Mouse (Mus musculus) midbrain, postnatal 0 days (tissue): ENCODE data around the gene Arap2. TPM values are rescaled to one million over a fixed set of nuclear protein-coding genes. Genes with fewer than 3 reads are reported as not detected.

Source experiments
- ATAC-seq: fragments of 200-750 bp; cut with Nextera tagmentation; 2 replicates; pipeline ENCODE4 v1.8.0; 2017; ENCODE audit warnings: moderate number of reproducible peaks, mild to moderate bottlenecking, moderate TSS enrichment, moderate library complexity; ENCODE audit not compliant: low FRiP score
- DNase-seq: peaks from one replicate; pipeline ENCODE4 v3.0.0-alpha.2; 2015; ENCODE audit warnings: low spot score
- H3K27ac ChIP-seq: fragments of 300-500 bp; sonication (generic); 2 replicates; pipeline ENCODE4 v1.5.1; 2014; ENCODE audit warnings: low read depth, mild to moderate bottlenecking, low read length, mixed read lengths
- H3K27me3 ChIP-seq: fragments of 300-500 bp; sonication (generic); 2 replicates; pipeline ENCODE4 v1.6.1; 2014; ENCODE audit warnings: low read length, control low read depth, mixed read lengths; ENCODE audit not compliant: insufficient read depth
- H3K36me3 ChIP-seq: fragments of 300-500 bp; sonication (generic); 2 replicates; pipeline ENCODE4 v1.6.1; 2014; ENCODE audit warnings: low read length, control low read depth, mixed read lengths; ENCODE audit not compliant: insufficient read depth
- H3K4me1 ChIP-seq: fragments of 300-500 bp; sonication (generic); 2 replicates; pipeline ENCODE4 v1.6.1; 2014; ENCODE audit warnings: mild to moderate bottlenecking, control low read depth, antibody characterized with exemption, low read length, mixed read lengths; ENCODE audit not compliant: insufficient read depth
- H3K4me2 ChIP-seq: fragments of 300-500 bp; sonication (generic); 2 replicates; pipeline ENCODE4 v1.6.1; 2014; ENCODE audit warnings: low read depth, mild to moderate bottlenecking, low read length, mixed read lengths; ENCODE audit not compliant: poor library complexity, severe bottlenecking
- H3K4me3 ChIP-seq: fragments of 300-500 bp; sonication (generic); 2 replicates; pipeline ENCODE4 v1.5.1; 2014; ENCODE audit warnings: low read depth, mild to moderate bottlenecking, low read length, moderate library complexity
- H3K9ac ChIP-seq: fragments of 300-500 bp; sonication (generic); replicated peaks from 2 replicates; pipeline ENCODE4 v1.6.1; 2014; ENCODE audit warnings: mild to moderate bottlenecking, low read length, moderate library complexity, mixed read lengths; ENCODE audit not compliant: poor library complexity, severe bottlenecking
- H3K9me3 ChIP-seq: fragments of 300-500 bp; sonication (generic); 2 replicates; pipeline ENCODE4 v1.6.1; 2016; ENCODE audit warnings: low read length, control low read depth
- CTCF ChIP-seq: IDR thresholded peaks from 2 replicates; pipeline ENCODE4 v1.5.1; 2016; ENCODE audit warnings: antibody characterized with exemption, mild to moderate bottlenecking
- WGBS: fragments of 180-500 bp; shearing (Covaris S2); extraction: QIAGEN DNeasy Blood & Tissue Kit; methylation state at CpG from one replicate; pipeline ENCODE4 v1.1.7; 2014; 5-methylcytosine and 5-hydroxymethylcytosine counted together
- polyA plus RNA-seq: library from polyadenylated mRNA; unstranded; fragments of >200 nt; fragmentation: Nextera tagmentation; extraction: Ambion mirVana; gene quantifications from 2 replicates; pipeline ENCODE4 v1.2.1, GENCODE M21; 2015
- total RNA-seq: library from RNA; depleted of rRNA; stranded (reverse); fragments of >200 nt; gene quantifications from 2 replicates; pipeline ENCODE4 v1.2.3, GENCODE M21; 2014

Gene Arap2
- total and polyA plus RNA-seq, 2 experiments from 2014 or later = 10.8 to 16.7 TPM

DNA sequence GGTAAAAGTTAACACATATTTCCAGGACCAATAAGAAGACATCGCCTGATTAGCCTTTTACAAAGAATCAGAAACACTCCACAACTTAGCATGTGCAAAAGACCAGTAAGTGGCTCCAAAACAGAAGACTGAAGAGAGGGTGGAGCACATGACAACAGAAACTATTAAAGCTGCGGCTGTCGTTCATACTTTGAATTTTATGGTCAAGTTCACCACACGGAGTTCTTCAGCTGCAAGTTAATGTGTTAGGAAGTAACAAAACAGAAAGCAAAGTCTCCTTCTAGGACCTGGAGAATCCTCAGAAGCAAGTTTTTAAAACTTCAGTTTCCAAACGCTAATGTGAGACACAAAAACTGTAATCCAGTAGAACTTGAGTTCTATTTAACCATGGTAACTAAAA is 1.8 kb downstream of the Arap2 start:
- no peak for TF ChIP-seq CTCF
- no peak for DNase-seq
- Histone ChIP-seq H3K9ac (no peak overlapping the region), H3K36me3 (no peaks in the 10 kb centered on the region), H3K27me3 (no peaks in the 10 kb centered on the region), H3K4me1 (no peaks in the 10 kb centered on the region), H3K27ac (no peak overlapping the region), H3K4me3 (peak overlapping the region; percentile 16; the same call in 1 of the 2 replicates), H3K9me3 (no peaks in the 10 kb centered on the region), H3K4me2 (peak overlapping the region; percentile 7)
- ATAC-seq = no peak
- WGBS = 71% methylated on average over 5 of the region's 5 CpGs

DNA sequence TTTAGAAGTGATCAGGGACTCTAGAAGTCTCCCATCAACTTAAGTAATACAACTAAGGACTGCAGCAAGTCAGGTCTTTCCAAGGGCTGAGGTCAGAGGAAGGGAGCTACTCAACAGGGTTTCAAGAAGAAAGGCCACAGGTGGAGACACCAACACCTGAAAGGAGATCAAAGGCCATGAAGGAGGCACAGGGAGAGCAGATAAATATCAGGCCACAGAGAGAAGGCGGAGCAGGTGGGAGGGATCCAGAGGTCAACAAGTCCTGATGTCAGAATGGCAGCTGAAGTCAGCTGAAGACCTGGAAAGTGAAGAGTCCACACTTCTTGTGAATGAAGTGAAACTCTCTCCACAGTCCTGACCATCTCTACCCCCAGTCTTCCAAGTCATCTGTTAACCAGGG is 2.9 kb downstream of the Arap2 start:
- H3K9ac ChIP-seq = no peak overlapping the region
- WGBS = 95% methylated on average over 1 of the region's 1 CpGs
- ATAC-seq = no peak
- no peak for TF ChIP-seq CTCF
- no peak overlapping the region for H3K4me2 ChIP-seq
- no peak overlapping the region for H3K4me3 ChIP-seq
- no peaks in the 10 kb centered on the region for H3K36me3 ChIP-seq
- no peaks in the 10 kb centered on the region for H3K9me3 ChIP-seq
- no peaks in the 10 kb centered on the region for H3K4me1 ChIP-seq
- no peaks in the 10 kb centered on the region for H3K27me3 ChIP-seq
- DNase-seq = no peak
- H3K27ac ChIP-seq = no peak overlapping the region

DNA sequence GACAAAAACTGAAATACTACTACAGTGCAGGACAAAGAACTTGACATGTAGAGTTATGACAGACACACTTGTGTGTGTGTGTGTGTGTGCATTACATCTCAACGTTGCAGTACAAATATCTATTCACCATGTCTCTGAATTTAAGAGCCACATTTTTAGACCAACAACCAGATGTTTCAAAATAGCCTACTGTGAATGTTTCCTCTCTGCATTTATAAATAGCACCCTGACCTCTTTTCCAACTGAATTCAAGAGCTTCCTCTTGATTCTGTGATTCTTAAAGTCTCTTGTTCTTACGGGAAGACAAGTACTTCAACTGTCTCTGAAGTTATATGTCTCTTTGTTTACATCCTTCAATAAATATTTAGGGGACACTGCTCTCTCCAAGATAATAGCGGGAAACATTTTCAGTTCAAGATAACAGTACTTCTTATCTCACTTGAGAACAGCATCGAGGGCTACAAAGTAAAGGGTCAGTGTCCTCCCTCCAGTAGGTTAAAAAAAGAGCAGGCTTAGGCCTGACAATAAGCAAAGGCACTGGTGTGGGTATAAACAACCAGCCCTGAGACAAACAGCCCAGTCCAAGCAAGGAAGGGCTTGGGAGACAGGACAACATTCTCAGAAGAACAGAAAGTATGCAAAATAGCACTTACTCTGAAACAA is 3.5 kb downstream of the Arap2 start:
- 71% methylated on average over 4 of the region's 4 CpGs for WGBS
- Histone ChIP-seq H3K4me3 (no peak overlapping the region), H3K9ac (no peak overlapping the region), H3K4me2 (no peak overlapping the region), H3K9me3 (no peaks in the 10 kb centered on the region), H3K27me3 (no peaks in the 10 kb centered on the region), H3K4me1 (no peaks in the 10 kb centered on the region), H3K27ac (no peak overlapping the region), H3K36me3 (no peaks in the 10 kb centered on the region)
- DNase-seq (no peak), ATAC-seq (no peak)
- TF ChIP-seq CTCF = no peak

DNA sequence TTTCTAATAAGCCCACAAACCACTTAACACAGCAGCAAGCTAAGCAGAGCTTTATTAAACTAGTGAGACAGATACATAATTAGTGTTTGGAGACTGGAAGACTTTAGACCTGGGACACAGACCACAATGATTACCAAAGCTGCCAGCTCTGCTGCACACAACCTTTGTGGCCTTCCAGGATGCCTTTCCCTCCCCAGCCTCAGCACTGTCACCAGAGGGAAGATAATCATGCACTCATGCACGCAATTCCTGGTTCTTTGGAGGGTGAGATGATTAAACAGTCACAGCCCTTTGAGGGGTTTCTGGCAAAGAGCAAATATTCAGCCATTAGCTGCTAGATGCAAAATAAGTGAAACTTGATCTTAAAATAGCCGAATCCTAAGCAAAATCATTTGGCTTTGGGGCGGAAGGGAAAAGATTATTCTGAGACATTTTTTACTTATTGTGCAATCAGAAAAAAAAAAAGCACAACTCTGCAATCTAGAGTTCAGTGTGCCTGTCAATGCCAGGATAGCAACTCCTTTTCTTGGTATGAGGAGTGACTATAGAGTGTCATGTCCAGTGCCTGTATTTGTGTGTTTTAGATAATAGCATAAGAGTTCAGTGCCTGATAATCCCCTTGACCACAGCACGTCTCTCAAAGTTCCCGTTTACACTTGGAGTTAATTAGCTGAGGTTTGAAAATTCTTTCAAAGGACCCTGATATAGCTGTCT is 5.0 kb downstream of the Arap2 start:
- DNase-seq = no peak

DNA sequence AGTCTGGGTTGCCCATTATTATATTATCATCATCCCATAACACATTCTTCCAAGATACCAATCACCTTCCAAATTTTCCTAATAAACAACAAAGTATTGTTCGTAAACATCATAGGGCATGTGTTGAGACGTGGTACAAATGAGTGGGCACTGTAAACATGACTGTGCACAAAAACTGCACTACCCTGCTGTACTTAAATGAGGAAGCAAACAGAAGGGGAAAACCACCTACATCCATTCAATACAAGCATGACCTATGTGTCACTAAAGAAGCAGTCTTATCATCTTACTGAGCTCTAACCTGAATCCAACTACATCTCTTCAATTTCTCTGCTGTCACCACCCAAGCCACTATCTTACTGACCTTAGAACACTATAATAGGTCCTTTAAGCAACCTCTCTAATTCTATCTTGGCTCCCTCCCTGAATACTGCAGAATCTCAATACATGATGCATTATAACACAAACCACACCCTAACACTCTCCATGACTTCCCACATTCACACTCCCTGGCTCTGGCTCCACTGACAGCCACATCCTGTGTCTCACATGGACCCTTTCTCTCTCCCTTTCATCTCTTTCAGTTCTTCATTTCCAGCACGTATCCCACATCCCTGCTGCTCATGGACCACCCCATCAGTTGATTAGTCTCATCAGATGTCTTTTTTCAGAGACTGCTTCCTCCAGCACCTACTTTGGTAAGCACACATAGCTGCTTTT is 10.0 kb downstream of the Arap2 start:
- H3K27me3 ChIP-seq = no peaks in the 10 kb centered on the region
- no peaks in the 10 kb centered on the region for H3K36me3 ChIP-seq
- H3K9ac ChIP-seq = no peak overlapping the region
- DNase-seq = no peak
- H3K4me3 ChIP-seq = no peak overlapping the region
- H3K4me1 ChIP-seq = no peaks in the 10 kb centered on the region
- no peak for ATAC-seq
- no peak overlapping the region for H3K4me2 ChIP-seq
- no peak overlapping the region for H3K27ac ChIP-seq
- WGBS = 77% methylated on average over 3 of the region's 3 CpGs
- no peaks in the 10 kb centered on the region for H3K9me3 ChIP-seq
- no peak for TF ChIP-seq CTCF

More for the DNA sequence above, 5.0 kb downstream of the Arap2 start:
- ATAC-seq = no peak
- TF ChIP-seq CTCF = no peak
- no peak overlapping the region for H3K9ac ChIP-seq
- H3K36me3 ChIP-seq = no peaks in the 10 kb centered on the region
- H3K9me3 ChIP-seq = no peaks in the 10 kb centered on the region
- H3K4me2 ChIP-seq = no peak overlapping the region
- H3K27ac ChIP-seq = no peak overlapping the region
- no peaks in the 10 kb centered on the region for H3K27me3 ChIP-seq
- 51% methylated on average over 5 of the region's 5 CpGs for WGBS
- H3K4me3 ChIP-seq = no peak overlapping the region
- H3K4me1 ChIP-seq = no peaks in the 10 kb centered on the region

DNA sequence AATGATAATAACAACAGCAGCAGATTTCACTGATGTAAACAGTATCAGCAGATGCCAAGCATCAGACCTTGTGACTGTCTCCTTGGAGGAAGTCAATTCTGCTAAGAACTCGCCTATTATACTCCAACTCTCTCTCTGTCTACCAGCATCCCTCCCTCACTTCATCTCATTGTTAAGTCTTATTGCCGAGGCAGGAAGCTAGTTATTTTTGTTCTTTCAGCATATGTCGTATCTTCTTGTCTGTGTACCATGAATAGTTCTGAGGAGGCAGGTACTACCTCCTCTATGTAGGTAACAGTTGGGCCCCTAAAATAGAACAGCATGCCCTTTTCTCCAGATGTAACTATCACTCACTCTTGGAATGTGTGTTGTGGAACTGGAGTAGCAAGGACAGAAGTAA is 13.0 kb downstream of the Arap2 start:
- DNase-seq (no peak), ATAC-seq (no peak)
- no peak overlapping the region for H3K9ac ChIP-seq
- no peaks in the 10 kb centered on the region for H3K9me3 ChIP-seq
- no peak overlapping the region for H3K27ac ChIP-seq
- H3K4me3 ChIP-seq = no peak overlapping the region
- no peaks in the 10 kb centered on the region for H3K27me3 ChIP-seq
- WGBS = 87% methylated on average over 3 of the region's 3 CpGs
- TF ChIP-seq CTCF = no peak
- no peaks in the 10 kb centered on the region for H3K36me3 ChIP-seq
- H3K4me2 ChIP-seq = no peak overlapping the region
- H3K4me1 ChIP-seq = no peaks in the 10 kb centered on the region
